Mouse (Mus musculus) liver, embryonic 14.5 days (tissue): Measurements from ENCODE around the gene Esx1. TPM values are rescaled to one million over a fixed set of nuclear protein-coding genes. Genes with fewer than 3 reads are reported as not detected.

Experiments
- ATAC-seq: fragments of 200-750 bp; cut with Nextera tagmentation; 2 replicates; pipeline ENCODE4 v1.8.0; 2017; ENCODE audit warnings: moderate number of reproducible peaks, mild to moderate bottlenecking, moderate library complexity; ENCODE audit not compliant: insufficient read depth
- DNase-seq, 3 experiments: peaks; one replicate each; pipeline ENCODE4 v3.0.0-alpha.2; 2012 to 2013; ENCODE audit warnings: low read depth in 3 of 3, low spot score in 3 of 3
- H3K27ac ChIP-seq: fragments of 300-500 bp; sonication (generic); 2 replicates; pipeline ENCODE4 v1.5.1; 2014; ENCODE audit warnings: moderate library complexity, mild to moderate bottlenecking, control low read depth, inconsistent platforms
- H3K27me3 ChIP-seq: fragments of 300-500 bp; sonication (generic); 2 replicates; pipeline ENCODE4 v1.6.1; 2014; ENCODE audit warnings: mild to moderate bottlenecking, low read length, moderate library complexity; ENCODE audit not compliant: control insufficient read depth, insufficient read depth
- H3K36me3 ChIP-seq: fragments of 300-500 bp; sonication (generic); replicated peaks from 2 replicates; pipeline ENCODE4 v1.6.1; 2014; ENCODE audit warnings: low read depth; ENCODE audit not compliant: control insufficient read depth, insufficient read depth
- H3K4me1 ChIP-seq, 2 experiments: fragments of 200-500 bp in 1 of 2; fragments of 300-500 bp in 1 of 2; sonication (generic) in 1 of 2; replicated peaks; 2 replicates each; pipeline ENCODE4 v1.6.1; 2012 to 2014; ENCODE audit warnings: antibody characterized with exemption in 1 of 2, inconsistent platforms in 1 of 2, low read length in 1 of 2; ENCODE audit not compliant: control insufficient read depth in 2 of 2, insufficient read depth in 2 of 2
- H3K4me2 ChIP-seq: fragments of 300-500 bp; sonication (generic); 2 replicates; pipeline ENCODE4 v1.6.1; 2014; ENCODE audit warnings: low read depth, mild to moderate bottlenecking, control low read depth, moderate library complexity
- H3K4me3 ChIP-seq, 2 experiments: fragments of 200-500 bp in 1 of 2; fragments of 300-500 bp in 1 of 2; sonication (generic) in 1 of 2; 2 replicates each; pipeline ENCODE4 v1.5.1; 2012 to 2014; ENCODE audit warnings: low read depth in 2 of 2, low read length in 2 of 2, mild to moderate bottlenecking in 2 of 2, control low read depth in 1 of 2, inconsistent platforms in 1 of 2, moderate library complexity in 1 of 2; ENCODE audit not compliant: insufficient read depth in 1 of 2
- H3K9ac ChIP-seq: fragments of 300-500 bp; sonication (generic); replicated peaks from 2 replicates; pipeline ENCODE4 v1.6.1; 2014; ENCODE audit warnings: mild to moderate bottlenecking, control low read depth, moderate library complexity
- H3K9me3 ChIP-seq: fragments of 300-500 bp; sonication (generic); 2 replicates; pipeline ENCODE4 v1.6.1; 2016; ENCODE audit warnings: low read length, mixed read lengths; ENCODE audit not compliant: control insufficient read depth
- CTCF ChIP-seq: IDR thresholded peaks from 2 replicates; pipeline ENCODE4 v1.5.1; 2016; ENCODE audit warnings: antibody characterized with exemption, low read depth, control low read depth
- EP300 ChIP-seq: IDR thresholded peaks from 2 replicates; pipeline ENCODE4 v1.6.1; 2016; ENCODE audit warnings: antibody characterized with exemption, low read depth
- WGBS: fragments of 180-500 bp; shearing (Covaris S2); extraction: QIAGEN DNeasy Blood & Tissue Kit; methylation state at CpG from one replicate; pipeline ENCODE4 v1.1.7; 2014; ENCODE audit not compliant: insufficient replicate concordance; 5-methylcytosine and 5-hydroxymethylcytosine counted together
- polyA plus RNA-seq, 2 experiments: library from polyadenylated mRNA; depleted of rRNA in 1 of 2; stranded (reverse) in 1 of 2; unstranded in 1 of 2; fragments of >200 nt; fragmentation: Nextera tagmentation in 1 of 2; extraction: Ambion mirVana in 1 of 2; gene quantifications; 2 replicates each; pipeline versions ENCODE4 v1.2.1 to v1.2.3; 2012 to 2014

Gene Esx1
- polyA plus RNA-seq (2012; rRNA removed) (not detected in 2 replicates), polyA plus RNA-seq (2014; fragmentation: Nextera tagmentation; extraction: Ambion mirVana) (not detected in 2 replicates)

DNA sequence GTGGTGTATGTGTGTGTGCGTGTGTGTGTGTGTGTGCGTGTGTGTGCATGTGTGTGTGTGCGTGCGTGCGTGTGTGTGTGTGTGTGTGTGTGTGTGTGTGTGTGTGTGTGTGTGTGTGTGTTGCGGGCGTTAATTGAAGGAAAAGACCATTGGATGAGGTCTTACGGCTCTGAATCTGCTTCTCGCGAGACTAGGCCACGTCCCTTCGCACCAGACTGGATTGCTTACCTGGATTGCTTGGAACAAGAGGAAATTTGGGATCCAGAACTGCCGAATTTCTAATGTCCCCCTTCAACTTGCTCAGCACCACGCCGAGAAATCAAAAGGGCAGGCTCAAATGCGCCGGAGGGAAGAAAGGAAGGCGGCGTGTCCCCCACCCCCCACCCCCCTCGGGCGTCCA is at the start of gene Esx1:
TSS of gene Esx1 (minus strand) at position 366 of the 400 bp plus-strand sequence.
- Histone ChIP-seq H3K4me3 (no peak within 1 kb of the TSS), H3K36me3 (no peaks in the 10 kb centered on the region), H3K27me3 (peaks cover 55% of the 10 kb centered on the region), H3K9ac (no peak within 1 kb of the TSS), H3K27ac (no peak within 1 kb of the TSS), H3K4me1 (no peaks in the 10 kb centered on the region), H3K9me3 (no peaks in the 10 kb centered on the region), H3K4me2 (no peak within 1 kb of the TSS)
- ATAC-seq, result no peak
- no peak for DNase-seq
- TF ChIP-seq EP300, result no peak
- TF ChIP-seq CTCF, result no peak
- WGBS, result 13% methylated on average over 21 of the region's 21 CpGs

DNA sequence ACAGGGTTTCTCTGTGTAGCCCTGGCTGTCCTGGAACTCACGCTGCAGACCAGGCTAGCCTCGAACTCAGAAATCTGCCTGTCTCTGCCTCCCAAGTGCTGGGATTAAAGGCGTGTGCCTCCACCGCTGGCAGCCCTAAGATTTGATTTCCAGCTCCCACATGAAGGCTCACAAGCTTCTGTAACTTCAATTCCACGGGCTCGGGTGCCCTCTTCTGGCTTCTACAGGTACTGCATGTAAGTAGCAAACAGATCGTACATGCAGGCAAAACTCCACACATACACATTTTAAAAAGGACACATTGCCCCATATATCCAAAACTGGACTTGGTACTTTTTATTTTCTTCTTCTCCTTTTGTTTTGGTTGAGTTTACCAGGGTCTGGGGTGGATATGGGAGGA is 48.1 kb upstream of the Esx1 start:
- ATAC-seq (no peak), DNase-seq (no peak)

DNA sequence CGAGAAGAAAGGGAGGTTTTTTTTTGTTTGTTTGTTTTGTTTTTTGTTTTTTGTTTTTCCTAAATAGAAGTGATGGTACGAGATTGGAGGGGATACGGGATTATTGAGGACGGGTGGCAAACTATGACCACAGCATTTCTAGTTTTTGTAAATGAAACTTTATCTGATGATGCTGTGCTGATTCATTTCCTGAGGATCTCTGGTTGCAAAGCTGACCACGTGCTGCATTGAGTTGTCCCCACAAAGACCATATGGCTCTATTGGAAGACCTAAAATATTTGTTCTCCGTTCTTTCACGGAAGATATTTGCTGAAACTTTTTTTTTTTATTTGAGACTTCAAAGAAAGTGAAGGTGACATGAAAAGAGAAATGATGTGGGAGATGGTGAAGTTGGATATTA is 45.8 kb upstream of the Esx1 start:
- WGBS, result 48% methylated on average over 7 of the region's 7 CpGs

More for the DNA sequence above, 48.1 kb upstream of the Esx1 start:
- Histone ChIP-seq H3K9me3 (no peaks in the 10 kb centered on the region), H3K4me1 (no peaks in the 10 kb centered on the region), H3K27ac (no peak overlapping the region), H3K4me2 (no peak overlapping the region), H3K27me3 (no peaks in the 10 kb centered on the region), H3K36me3 (no peaks in the 10 kb centered on the region), H3K4me3 (no peak overlapping the region), H3K9ac (no peak overlapping the region)
- WGBS, result 37% methylated on average over 7 of the region's 7 CpGs
- TF ChIP-seq EP300 (no peak), CTCF (peak; percentile 59)

DNA sequence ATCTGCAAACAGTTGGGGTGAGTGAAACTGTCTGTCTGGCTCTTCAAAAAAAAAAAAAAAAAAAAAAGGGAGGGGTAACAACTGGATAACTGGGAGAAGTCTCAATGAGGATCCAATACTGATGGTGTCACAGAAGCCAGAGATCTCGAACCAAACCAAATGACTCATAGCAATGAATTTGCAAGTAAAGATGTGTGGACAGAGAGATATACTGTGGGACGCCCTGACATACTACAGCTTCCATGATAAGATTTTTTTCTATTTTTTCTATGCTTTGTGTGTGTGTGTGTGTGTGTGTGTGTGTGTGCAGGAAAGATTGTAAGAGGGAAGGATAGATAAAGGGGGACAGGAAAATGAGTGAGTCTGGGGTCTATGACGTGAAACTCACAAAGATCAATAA is 43.7 kb upstream of the Esx1 start:
- Histone ChIP-seq H3K4me2 (no peak overlapping the region), H3K36me3 (no peaks in the 10 kb centered on the region), H3K9ac (no peak overlapping the region), H3K4me1 (no peaks in the 10 kb centered on the region), H3K27me3 (no peaks in the 10 kb centered on the region), H3K4me3 (no peak overlapping the region), H3K9me3 (no peaks in the 10 kb centered on the region), H3K27ac (no peak overlapping the region)
- WGBS, result 45% methylated on average over 3 of the region's 3 CpGs
- DNase-seq (no peak), ATAC-seq (no peak)
- no peak for TF ChIP-seq CTCF
- no peak for TF ChIP-seq EP300

More for the DNA sequence above, 45.8 kb upstream of the Esx1 start:
- no peaks in the 10 kb centered on the region for H3K27me3 ChIP-seq
- no peak overlapping the region for H3K9ac ChIP-seq
- no peaks in the 10 kb centered on the region for H3K36me3 ChIP-seq
- no peak overlapping the region for H3K4me2 ChIP-seq
- no peaks in the 10 kb centered on the region for H3K4me1 ChIP-seq
- no peak overlapping the region for H3K27ac ChIP-seq
- DNase-seq, result no peak
- no peaks in the 10 kb centered on the region for H3K9me3 ChIP-seq
- H3K4me3 ChIP-seq, result no peak overlapping the region
- TF ChIP-seq EP300, result no peak
- ATAC-seq, result no peak

DNA sequence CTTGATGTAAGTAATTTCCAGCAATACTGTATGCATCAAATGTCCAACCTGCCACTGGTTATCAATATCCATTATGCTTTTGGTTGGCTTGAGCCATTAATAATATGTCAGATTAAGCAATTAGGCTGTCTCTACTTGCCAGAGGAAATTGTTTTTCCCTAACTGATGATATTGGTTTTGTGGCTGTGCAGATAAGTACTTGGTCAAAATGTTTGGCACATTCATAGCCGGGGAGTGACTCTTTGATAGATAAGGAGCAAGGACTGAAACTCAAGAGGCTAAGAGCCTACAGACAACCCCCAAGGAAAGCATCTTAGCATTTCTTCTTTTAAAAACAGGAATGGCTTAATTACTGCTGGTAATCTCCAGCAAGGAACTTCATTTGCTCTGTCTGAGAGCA is 40.8 kb upstream of the Esx1 start:
- Histone ChIP-seq H3K27ac (no peak overlapping the region), H3K4me2 (no peak overlapping the region), H3K27me3 (no peaks in the 10 kb centered on the region), H3K4me3 (no peak overlapping the region), H3K36me3 (no peaks in the 10 kb centered on the region), H3K9me3 (no peaks in the 10 kb centered on the region), H3K9ac (no peak overlapping the region), H3K4me1 (no peaks in the 10 kb centered on the region)
- TF ChIP-seq CTCF (no peak), EP300 (no peak)
- DNase-seq (no peak), ATAC-seq (no peak)
- 17% methylated on average over 1 of the region's 1 CpGs for WGBS

DNA sequence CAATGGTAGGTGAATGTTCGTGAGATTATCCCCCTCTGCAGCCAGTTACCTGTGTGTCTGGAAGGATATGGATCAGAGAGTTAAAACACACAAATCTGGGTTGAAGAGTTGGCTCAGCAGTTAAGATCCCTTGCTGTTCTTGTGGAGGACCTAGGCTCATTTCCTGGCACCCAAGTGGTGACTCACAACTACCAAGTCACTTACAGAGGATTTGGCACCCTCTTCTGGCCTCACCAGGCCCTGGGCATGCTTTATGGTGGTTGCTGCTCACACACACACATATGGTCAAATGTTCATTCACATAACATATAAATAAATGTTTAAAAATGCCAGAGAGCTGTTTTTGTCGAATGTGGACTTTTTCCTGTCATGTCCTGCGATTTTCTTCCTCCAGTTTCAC is 39.1 kb upstream of the Esx1 start:
- H3K4me3 ChIP-seq, result no peak overlapping the region
- no peak overlapping the region for H3K9ac ChIP-seq
- H3K27ac ChIP-seq, result no peak overlapping the region
- 27% methylated on average over 3 of the region's 3 CpGs for WGBS
- DNase-seq (no peak), ATAC-seq (no peak)
- no peaks in the 10 kb centered on the region for H3K27me3 ChIP-seq
- no peaks in the 10 kb centered on the region for H3K36me3 ChIP-seq
- H3K9me3 ChIP-seq, result no peaks in the 10 kb centered on the region
- H3K4me2 ChIP-seq, result no peak overlapping the region
- no peaks in the 10 kb centered on the region for H3K4me1 ChIP-seq
- no peak for TF ChIP-seq CTCF
- no peak for TF ChIP-seq EP300
